Mouse (Mus musculus) forebrain, embryonic 10.5 days (tissue): ENCODE measurements at regions not wholly inside any gene's neighbourhood (a gene's known extent, or its start where the extent isn't known, plus 50 kb on each side); places are given as distances from the start of the nearest gene placed in this dataset.

ENCODE experiments used
- DNase-seq: peaks from one replicate; pipeline ENCODE4 v3.0.0-alpha.2; 2017; ENCODE audit warnings: low spot score; ENCODE audit errors: extremely low spot score
- H3K27ac ChIP-seq: fragments of 300-500 bp; sonication (generic); 2 replicates; pipeline ENCODE4 v1.5.1; 2016; ENCODE audit warnings: mild to moderate bottlenecking
- H3K27me3 ChIP-seq: fragments of 300-500 bp; sonication (generic); 2 replicates; pipeline ENCODE4 v1.6.1; 2016; ENCODE audit warnings: mild to moderate bottlenecking; ENCODE audit not compliant: poor library complexity, severe bottlenecking
- H3K36me3 ChIP-seq: fragments of 300-500 bp; sonication (generic); replicated peaks from 2 replicates; pipeline ENCODE4 v1.6.1; 2016; ENCODE audit warnings: mild to moderate bottlenecking, moderate library complexity
- H3K4me1 ChIP-seq: fragments of 300-500 bp; sonication (generic); 2 replicates; pipeline ENCODE4 v1.6.1; 2016
- H3K4me3 ChIP-seq: fragments of 300-500 bp; sonication (generic); 2 replicates; pipeline ENCODE4 v1.5.1; 2016; ENCODE audit warnings: mild to moderate bottlenecking, moderate library complexity
- H3K9me3 ChIP-seq: fragments of 300-500 bp; sonication (generic); 2 replicates; pipeline ENCODE4 v1.6.1; 2016; ENCODE audit warnings: mild to moderate bottlenecking, moderate library complexity
- WGBS: fragments of 180-500 bp; shearing (Covaris S2); methylation state at CpG from one replicate; pipeline ENCODE4 v1.1.7; 2016; 5-methylcytosine and 5-hydroxymethylcytosine counted together

DNA sequence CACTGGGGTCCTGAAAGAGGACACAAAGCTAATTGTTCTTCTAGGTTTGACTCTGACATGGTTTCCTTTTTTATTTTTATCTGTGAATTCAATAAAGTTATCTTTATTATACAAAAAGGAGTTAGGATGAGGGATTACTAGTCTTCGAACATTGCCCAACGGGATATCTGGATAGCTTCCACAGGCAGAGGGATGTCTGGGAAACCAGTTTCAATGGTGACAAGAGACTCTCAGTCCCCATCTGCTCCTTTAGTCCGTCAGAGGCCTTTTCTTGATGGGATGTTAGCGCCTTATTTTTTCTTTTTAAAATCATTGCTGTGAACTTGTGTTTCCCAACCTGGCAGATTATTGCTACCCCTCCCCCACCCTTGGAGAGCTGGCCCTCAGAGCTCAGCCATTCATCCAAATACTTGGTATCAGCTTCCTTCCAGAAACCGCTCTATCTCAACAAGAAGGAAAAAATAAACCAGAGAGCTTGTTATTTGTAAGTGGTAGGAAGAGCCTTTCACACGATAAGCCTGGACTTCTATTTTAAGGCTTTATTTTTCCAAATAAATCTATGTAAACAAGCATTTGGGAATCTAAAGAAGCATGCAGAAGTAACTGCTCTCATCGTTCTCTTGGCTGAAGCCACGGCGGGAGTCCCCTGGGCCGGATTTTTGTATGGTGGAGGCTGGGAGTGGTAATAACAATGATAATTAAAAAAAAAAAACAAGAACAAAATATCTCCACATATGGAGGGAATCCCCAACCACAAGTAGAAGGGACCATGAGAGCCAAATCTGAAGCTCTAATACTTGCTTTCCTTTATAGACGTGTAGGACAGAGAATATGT lies 296.6 kb upstream of the 1700056E22Rik start:
- Histone ChIP-seq H3K27ac (no peak overlapping the region), H3K9me3 (no peaks in the 10 kb centered on the region; the same call in 1 of the 2 replicates), H3K4me3 (no peak overlapping the region), H3K27me3 (no peaks in the 10 kb centered on the region), H3K36me3 (no peaks in the 10 kb centered on the region), H3K4me1 (no peaks in the 10 kb centered on the region; the same call in 1 of the 2 replicates)
- no peak for DNase-seq
- 90% methylated on average over 11 of the region's 11 CpGs for WGBS

DNA sequence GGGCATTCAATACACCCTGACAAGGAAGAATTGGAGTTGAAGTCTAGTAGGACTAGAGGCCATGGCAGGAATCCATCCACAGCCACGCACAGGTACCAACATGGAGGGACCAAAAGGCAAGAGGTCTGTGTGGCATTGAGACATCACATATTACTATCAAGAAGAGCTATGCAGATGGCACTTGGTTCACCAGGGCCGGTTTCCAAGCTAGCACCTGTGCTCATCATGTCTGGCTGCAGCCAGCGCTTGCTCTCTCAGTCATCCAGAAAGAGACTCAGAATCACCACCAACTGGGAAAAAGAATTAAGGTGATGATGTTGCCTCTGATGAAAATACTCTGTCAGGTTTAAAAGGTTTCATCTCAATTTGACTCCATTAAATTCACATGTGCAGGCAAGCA lies 292.1 kb upstream of the 1700056E22Rik start:
- Histone ChIP-seq H3K27me3 (no peaks in the 10 kb centered on the region), H3K9me3 (no peaks in the 10 kb centered on the region), H3K27ac (no peak overlapping the region), H3K4me1 (no peaks in the 10 kb centered on the region), H3K36me3 (no peaks in the 10 kb centered on the region), H3K4me3 (no peak overlapping the region)
- 87% methylated on average over 3 of the region's 3 CpGs for WGBS
- DNase-seq, result no peak

DNA sequence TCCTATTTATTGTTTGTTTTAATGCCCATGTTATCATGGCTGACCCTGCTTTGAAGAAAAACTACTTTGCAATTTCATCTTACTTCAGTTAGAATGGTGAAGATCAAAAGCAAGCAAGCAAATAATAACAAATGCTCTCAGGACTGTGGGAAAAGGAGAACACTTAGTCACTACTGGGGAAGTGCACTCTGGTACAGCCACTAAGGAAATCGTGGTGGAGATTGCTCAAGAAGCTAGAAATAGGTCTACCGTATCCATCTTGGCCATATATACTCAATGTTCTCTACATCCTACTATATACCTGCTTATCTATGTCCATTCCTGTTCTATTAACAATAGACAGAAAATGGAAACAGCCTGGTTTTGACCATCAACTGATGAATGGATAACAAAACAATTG lies 290.1 kb upstream of the 1700056E22Rik start:
- WGBS, result 84% methylated on average over 2 of the region's 2 CpGs
- Histone ChIP-seq H3K27ac (no peak overlapping the region), H3K4me1 (peaks cover 4% of the 10 kb centered on the region; the same call in 1 of the 2 replicates), H3K36me3 (no peaks in the 10 kb centered on the region), H3K27me3 (no peaks in the 10 kb centered on the region), H3K9me3 (no peaks in the 10 kb centered on the region), H3K4me3 (no peak overlapping the region)
- no peak for DNase-seq

DNA sequence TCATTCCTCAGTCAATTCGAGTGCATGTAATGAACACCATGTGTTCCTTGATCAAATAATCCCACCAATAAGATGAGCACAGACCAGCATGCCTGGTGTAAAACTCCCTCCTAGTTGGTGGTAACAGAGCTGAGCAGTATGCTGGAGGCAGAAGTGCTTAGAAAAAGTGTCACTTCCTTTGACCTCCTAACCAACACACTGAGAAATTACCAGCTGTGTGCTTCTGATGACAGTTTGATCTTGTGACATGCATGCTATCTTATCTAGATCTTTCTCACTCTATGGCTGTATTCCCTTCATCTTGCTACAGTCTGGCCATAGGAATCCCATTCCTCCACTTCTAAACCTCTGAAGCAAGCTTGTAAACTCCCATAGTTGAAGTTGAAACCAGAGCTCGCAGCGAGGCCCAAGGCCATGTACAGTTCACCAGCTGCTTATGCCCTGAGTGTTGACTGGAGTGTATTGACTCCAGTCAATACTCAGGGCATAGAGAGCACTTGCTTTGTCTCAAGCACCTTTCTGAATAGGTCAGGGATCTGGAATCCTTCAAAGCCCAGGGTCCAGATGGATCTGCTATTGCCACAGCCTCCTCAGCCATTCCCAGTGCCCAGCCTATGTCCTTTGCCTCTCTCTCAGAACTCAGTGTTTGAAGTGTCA lies 286.5 kb upstream of the 1700056E22Rik start:
- Histone ChIP-seq H3K4me3 (no peak overlapping the region), H3K4me1 (peaks cover 4% of the 10 kb centered on the region; the same call in 1 of the 2 replicates), H3K9me3 (no peaks in the 10 kb centered on the region), H3K27me3 (no peaks in the 10 kb centered on the region), H3K36me3 (no peaks in the 10 kb centered on the region), H3K27ac (no peak overlapping the region)
- no peak for DNase-seq
- 79% methylated on average over 3 of the region's 3 CpGs for WGBS

DNA sequence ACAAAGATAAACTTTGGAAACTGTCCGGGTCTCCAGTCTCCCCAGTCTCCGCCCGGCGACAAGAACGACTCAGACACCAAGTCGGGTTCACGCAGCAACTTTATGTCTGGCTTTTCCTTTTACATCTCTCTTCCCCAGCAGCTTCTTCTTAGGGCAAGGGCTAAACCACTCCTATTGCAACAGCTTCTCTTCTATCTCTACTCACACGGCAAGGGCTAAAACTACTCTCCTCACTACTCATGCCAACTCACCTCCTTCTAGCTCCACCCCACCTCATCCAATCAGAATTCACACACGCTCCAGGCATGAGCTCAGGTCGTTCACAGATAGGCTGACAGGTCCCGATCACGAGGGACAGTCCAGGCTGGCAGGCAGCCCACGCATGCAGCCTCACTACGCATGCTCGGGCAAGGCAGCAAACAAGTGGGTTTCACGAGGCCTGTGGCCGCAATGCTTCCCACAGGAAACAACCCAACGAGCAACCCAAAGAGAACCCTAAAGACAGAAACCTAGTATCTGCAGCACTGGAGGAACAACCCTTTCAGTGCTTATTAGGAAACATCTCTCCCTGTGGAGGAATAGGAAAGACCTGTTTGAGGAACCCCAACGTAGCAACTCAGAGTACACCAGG lies 276.2 kb upstream of the 1700056E22Rik start:
- Histone ChIP-seq H3K9me3 (no peaks in the 10 kb centered on the region; the same call in 1 of the 2 replicates), H3K36me3 (no peaks in the 10 kb centered on the region), H3K4me3 (no peak overlapping the region), H3K27ac (no peak overlapping the region), H3K27me3 (no peaks in the 10 kb centered on the region), H3K4me1 (no peaks in the 10 kb centered on the region)
- DNase-seq, result no peak
- 94% methylated on average over 19 of the region's 19 CpGs for WGBS

DNA sequence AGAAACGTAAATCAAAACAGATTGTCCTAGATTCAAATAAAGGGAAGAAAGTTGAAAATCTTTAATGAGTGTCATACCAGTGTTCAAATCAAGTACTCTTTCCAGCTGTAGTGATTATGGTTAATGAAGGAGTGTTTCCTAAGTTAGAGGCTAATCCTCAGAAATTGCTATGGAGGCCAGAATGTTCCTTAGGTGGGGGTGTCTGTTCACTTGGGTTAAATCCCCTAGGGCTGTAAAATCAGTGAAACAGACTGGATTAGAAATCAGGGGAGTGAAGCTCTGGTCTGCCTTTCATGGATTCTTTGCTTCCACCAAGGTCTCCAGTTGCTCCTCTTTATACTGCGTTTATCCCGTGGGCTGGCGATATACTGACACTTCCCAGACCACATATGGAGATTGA lies 270.7 kb upstream of the 1700056E22Rik start:
- Histone ChIP-seq H3K9me3 (no peaks in the 10 kb centered on the region), H3K36me3 (no peaks in the 10 kb centered on the region), H3K4me1 (no peaks in the 10 kb centered on the region), H3K27me3 (no peaks in the 10 kb centered on the region), H3K27ac (no peak overlapping the region), H3K4me3 (no peak overlapping the region)
- WGBS, result 87% methylated on average over 4 of the region's 4 CpGs
- no peak for DNase-seq

DNA sequence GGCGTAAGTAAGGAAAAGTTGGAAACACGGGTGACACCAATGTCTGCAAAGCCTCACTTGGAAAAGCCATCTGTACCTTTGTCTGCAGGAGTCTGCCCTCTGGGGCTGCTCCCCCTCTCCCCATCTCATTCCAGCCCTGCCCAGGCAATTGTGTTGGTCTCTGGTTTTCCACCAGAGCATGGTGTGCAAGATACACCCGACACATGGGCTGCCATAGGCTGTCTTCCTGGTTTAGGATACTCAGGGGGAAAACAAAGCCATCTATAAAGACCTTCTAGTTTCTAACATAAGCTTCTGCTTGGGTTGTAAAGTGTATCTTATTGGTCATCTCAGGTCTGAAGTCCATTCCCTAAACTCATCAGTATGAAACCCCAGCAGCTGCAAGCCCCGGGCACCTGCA lies 270.1 kb upstream of the 1700056E22Rik start:
- H3K4me3 ChIP-seq, result no peak overlapping the region
- no peaks in the 10 kb centered on the region for H3K27me3 ChIP-seq
- no peaks in the 10 kb centered on the region for H3K4me1 ChIP-seq
- H3K27ac ChIP-seq, result no peak overlapping the region
- WGBS, result 86% methylated on average over 4 of the region's 4 CpGs
- no peaks in the 10 kb centered on the region for H3K36me3 ChIP-seq
- no peak for DNase-seq
- no peaks in the 10 kb centered on the region for H3K9me3 ChIP-seq

DNA sequence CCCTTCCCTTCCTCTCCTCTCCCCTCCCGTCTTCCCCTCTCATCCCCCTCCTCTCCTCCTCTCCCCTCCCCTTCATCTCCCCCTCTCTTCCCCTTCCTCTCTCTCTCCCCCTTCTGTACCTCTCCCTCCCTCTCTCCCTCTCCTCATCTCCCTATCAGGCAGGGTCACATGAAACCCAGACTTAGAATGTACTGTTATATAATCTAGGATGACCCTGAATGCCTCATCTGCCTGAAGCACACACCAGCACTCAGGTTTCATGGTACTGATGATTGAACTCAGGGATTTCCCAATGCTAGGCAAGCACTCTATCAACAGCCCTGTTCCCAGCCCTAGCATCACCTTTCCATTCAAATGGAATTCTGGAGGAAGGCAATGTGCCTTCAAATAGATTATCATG lies 264.6 kb upstream of the 1700056E22Rik start:
- Histone ChIP-seq H3K9me3 (no peaks in the 10 kb centered on the region), H3K4me1 (no peaks in the 10 kb centered on the region), H3K27ac (no peak overlapping the region), H3K4me3 (no peak overlapping the region), H3K36me3 (no peaks in the 10 kb centered on the region), H3K27me3 (no peaks in the 10 kb centered on the region)
- DNase-seq, result no peak
- WGBS, result 77% methylated on average over 1 of the region's 1 CpGs

DNA sequence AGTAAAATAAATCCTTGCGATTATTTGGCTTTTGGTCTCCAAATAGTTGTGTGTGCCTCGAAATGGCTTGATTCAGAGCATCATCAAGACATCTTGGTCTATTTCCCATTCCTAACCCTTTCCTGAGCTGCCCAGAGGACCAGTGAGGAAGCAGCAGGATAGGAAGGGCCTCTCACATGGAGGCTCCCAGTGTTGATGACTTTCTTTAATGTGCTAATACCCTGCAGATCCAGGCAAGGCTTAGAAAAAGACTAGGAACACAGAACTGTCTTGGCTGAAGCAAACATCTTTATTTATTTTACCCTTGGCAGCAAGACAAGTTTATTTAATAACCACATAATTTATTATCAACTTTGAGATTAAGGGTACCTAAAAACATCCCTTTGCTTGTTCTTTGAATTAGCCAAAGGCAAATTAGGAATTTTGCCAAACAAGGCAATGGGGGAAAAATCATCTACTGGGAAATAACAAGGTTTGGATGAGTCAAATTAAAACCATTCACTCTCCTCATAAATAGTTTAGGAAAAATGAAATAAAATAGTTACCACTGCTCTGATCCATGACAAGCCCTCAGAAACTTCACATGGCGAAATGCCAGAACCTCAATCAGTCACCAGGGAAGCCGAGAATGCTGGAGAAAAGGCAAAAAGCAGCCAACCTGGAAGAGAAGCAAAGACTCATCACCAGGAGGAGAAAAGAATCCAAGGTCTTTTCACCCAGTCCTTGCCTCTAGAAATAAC lies 263.1 kb upstream of the 1700056E22Rik start:
- 92% methylated on average over 4 of the region's 4 CpGs for WGBS
- no peak for DNase-seq
- Histone ChIP-seq H3K4me1 (no peaks in the 10 kb centered on the region), H3K27me3 (no peaks in the 10 kb centered on the region), H3K27ac (no peak overlapping the region), H3K36me3 (no peaks in the 10 kb centered on the region), H3K4me3 (no peak overlapping the region), H3K9me3 (no peaks in the 10 kb centered on the region)

DNA sequence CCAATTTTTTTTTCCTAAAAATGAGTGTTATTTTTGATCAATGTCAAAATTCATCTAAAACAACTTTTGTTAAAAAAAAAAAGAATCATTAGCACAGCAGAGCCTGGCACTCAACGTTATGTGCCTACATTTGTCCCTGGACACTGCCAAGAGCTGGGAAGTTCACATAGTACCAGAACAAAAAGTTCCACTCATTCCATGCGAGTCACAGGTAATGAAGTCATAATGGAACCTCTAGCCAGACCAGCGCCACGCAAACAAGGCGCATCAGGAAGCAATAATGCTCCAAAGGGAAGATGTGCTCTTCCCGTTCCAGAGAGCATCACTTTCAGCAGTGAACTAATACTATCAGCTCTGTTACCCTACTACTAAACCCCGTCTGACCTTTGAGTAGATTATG lies 257.0 kb upstream of the 1700056E22Rik start:
- H3K4me3 ChIP-seq, result no peak overlapping the region
- no peaks in the 10 kb centered on the region for H3K27me3 ChIP-seq
- no peaks in the 10 kb centered on the region for H3K9me3 ChIP-seq
- 88% methylated on average over 7 of the region's 7 CpGs for WGBS
- H3K27ac ChIP-seq, result no peak overlapping the region
- no peak for DNase-seq
- no peaks in the 10 kb centered on the region for H3K36me3 ChIP-seq
- no peaks in the 10 kb centered on the region for H3K4me1 ChIP-seq

DNA sequence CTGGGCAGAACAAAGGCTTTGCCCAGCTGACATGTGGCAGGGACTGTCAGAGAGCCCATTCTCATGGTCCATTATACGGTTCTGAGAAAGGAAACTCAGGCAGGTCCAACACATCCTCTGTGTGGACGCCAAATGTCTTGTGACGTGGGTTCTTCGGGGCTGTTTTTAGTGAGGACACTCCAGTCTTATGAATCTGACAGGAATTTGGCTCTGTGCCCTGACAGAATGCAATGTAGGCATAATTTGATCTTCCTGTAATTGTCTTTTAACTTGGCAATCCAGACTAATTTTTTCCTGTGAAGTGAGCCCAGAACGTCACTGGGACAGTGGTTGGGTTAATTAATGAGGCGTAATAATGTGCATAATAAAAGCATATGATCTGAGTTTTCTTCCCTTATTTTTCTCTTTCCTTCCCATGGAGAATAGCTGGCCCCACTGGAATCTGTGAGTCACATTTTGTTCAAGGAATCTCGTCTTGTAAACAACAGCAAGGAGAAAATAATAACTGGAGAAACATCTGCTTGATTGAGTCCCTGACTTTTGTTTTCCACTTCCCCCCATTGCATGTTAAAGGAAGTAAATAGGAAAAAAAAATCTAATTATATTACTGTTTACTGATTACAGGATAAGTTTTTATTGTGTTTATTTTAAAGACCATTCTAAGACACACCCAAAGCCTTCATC lies 255.8 kb upstream of the 1700056E22Rik start:
- WGBS, result 85% methylated on average over 7 of the region's 7 CpGs
- H3K36me3 ChIP-seq, result no peaks in the 10 kb centered on the region
- H3K27ac ChIP-seq, result no peak overlapping the region
- no peak for DNase-seq
- no peaks in the 10 kb centered on the region for H3K27me3 ChIP-seq
- no peaks in the 10 kb centered on the region for H3K4me1 ChIP-seq
- H3K9me3 ChIP-seq, result no peaks in the 10 kb centered on the region
- H3K4me3 ChIP-seq, result no peak overlapping the region

DNA sequence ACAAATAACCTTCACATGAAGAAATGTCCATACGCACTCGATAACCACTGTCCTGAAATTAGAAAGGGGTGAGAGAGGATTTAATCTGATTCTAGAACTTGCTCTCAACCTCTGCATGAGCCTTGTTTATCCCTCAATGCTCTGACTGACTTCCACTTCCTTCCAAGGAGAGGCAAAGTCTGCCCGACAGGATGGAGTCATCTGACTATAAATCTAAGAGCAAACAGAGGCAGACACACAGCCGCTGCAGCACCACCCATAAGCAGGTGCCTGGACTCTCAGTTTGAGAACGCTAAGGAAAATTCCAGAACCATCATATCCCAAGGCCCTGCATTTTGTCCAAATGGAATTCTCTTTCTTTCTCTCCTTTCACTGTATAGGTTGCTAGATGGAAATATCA lies 247.7 kb upstream of the 1700056E22Rik start:
- peaks cover 15% of the 10 kb centered on the region for H3K4me1 ChIP-seq
- 85% methylated on average over 5 of the region's 5 CpGs for WGBS
- H3K27me3 ChIP-seq, result no peaks in the 10 kb centered on the region
- no peak overlapping the region for H3K27ac ChIP-seq
- DNase-seq, result no peak
- no peaks in the 10 kb centered on the region for H3K9me3 ChIP-seq
- H3K4me3 ChIP-seq, result no peak overlapping the region
- H3K36me3 ChIP-seq, result no peaks in the 10 kb centered on the region
